Mouse (Mus musculus) cerebellum, adult 11-12 months (tissue): Measurements from ENCODE around the gene Tial1.

Source experiments
- DNase-seq: peaks from one replicate; pipeline ENCODE4 v3.0.0; 2022

The Tial1 gene

DNA sequence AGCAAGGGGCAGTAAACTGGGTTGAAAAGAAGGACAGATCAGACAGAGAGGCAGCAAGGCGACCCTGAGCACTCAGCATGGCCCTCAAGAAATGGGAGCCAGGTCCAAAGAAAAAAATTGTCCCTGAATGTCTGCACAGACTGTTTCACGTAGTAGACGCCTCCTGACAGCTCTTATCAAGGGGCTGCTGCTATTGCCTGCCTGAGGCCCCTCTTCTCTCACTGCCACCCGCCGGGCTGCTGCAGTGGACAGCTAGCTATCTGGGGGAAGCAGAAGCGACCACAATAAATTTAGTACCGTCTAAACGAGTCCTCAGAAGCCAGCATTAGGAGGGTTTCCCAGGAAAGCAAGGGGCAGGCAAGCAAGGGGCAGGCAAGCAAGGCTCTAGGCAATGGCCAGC lies 47.1 kb downstream of the Tial1 start:
- DNase-seq = no peak

- DNase-seq = no peak
Measured at GRCm38 (mm10) chr7:128412071-128412833, 49.3 kb downstream of the Tial1 start.

GRCm38 (mm10) chr7:128410708-128411413 lies 50.7 kb downstream of the Tial1 start:
- DNase-seq = no peak

GRCm38 (mm10) chr7:128408265-128408664 lies 53.3 kb downstream of the Tial1 start:
- DNase-seq = no peak

GRCm38 (mm10) chr7:128403988-128404387 lies 57.5 kb downstream of the Tial1 start:
- no peak for DNase-seq

- DNase-seq = no peak
Measured at GRCm38 (mm10) chr7:128403586-128403985, 57.9 kb downstream of the Tial1 start.

DNA sequence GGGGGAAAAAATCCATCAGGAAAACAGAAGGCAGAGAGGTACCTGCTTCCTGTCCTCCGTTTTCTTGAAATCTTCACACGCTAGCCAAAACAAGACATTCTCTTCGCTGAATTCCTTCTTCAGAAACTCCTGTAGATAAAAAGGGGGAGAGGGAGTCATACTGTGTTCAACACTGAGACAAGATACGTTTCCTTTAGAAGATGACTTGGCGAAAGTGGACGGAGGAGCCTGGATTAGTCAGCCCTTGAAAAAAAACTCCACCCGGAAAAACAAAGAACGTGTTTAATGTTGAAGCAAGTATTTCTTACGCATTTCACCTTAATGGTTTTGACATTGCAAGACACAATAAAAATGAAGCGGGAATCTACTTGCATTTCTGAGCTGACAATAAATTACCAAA lies 58.4 kb downstream of the Tial1 start:
- no peak for DNase-seq

- DNase-seq = no peak
Measured at GRCm38 (mm10) chr7:128402577-128402976, 58.9 kb downstream of the Tial1 start.

DNA sequence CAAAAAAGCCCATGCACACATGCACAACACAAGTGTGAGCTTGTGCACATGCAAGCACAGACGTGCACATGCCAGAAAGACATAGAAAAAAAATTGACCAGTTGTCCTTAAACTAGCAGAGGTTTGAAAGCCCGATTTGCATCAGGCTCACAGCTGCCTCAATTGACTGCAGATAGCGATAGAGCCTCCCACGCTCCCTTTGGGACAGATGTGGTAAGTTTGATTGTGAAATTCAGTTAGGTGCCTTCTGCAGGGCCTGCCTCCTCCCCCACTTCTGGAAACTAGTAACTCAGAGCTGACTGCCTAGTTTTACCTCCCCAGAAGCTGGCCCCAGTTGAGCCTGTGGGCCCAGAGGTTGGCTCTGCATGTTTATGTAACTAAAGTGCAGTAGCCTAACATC lies 62.9 kb downstream of the Tial1 start:
- DNase-seq = no peak

- DNase-seq = no peak
Measured at GRCm38 (mm10) chr7:128397066-128397465, 64.5 kb downstream of the Tial1 start.

DNA sequence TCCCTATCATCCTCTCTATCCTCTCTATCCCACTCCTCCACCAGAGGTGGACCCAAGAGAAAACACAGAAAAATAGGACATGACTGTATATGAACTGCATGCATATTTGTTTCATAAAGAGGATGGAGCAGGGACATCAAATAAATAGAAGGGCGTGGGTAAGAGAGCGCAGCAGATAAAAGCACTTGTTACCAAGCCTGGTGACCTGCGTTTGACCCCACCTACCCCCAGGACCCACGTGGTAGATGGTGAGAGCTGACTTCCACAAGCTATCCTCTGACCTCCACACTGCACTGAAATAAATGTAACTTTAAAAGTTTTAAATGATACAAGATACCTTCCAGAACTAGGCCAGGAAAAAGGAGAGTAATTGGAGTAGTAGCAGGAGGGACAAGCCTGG lies 67.8 kb downstream of the Tial1 start:
- no peak for DNase-seq

DNA sequence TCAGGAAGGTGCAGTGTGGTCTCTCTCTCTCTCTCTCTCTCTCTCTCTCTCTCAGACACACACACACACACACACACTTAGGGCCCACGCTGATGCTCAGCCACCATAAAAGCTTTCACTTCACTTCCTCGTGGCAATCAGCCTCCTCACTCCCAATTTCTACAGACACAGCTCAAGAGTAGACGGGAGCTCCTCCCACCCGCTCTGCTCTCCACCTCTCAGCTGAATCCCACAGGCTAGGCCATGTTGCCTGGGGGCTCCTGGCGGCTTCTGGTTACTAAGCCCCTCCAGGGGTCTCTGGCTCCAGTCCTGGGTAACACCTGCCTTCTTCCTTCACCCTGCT lies 68.6 kb downstream of the Tial1 start:
- DNase-seq = no peak

DNA sequence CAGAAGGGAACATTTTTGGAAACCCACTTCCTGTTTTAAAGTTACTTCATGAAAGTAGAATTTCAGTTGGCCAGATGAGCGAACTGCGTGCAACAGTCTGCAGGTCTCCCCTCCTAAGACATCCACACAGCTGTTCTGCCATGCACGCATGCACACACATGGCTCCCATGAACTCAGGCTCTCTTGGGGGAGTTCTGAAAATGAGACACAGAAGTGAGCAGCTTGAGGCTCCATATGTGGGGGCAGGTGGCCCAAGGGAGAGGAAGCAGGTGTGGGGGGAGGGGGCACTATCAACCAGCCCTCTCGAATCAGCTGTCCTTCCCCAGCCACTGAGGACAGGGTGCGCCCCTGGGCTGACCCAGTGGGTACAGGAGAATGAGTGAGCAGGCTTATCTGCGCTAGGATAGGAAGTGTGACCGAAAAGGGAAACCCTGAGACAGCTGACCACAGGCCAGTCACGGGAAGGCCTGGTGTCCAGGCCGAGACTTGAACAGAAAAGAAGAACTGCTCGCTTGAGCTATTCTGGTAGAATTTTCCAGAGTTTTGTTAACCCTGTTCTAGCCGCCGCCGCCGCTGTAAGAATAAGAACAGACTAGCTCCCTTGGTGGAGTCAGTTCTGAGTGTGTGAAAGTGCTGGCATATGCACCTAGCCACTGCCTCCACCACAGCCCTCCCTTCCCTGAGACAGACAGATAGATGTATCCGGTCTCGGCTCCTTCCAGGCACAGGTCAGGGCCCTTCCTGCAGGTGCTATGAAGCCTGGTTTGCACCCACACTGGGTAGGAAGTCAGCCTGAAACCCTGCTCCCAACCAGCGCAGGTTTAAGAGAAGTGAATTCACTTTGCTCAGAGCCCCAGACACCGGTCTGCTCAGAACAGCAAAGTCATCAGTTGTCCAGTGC lies 69.2 kb downstream of the Tial1 start:
- DNase-seq = no peak

GRCm38 (mm10) chr7:128391267-128392057 lies 70.1 kb downstream of the Tial1 start:
- DNase-seq = no peak
